13 mouse cellular contexts compared by ENCODE assay signal in genomic region chr5:9495456-9495855, GRCm38 (mm10).
DNase-seq lines count a peak whose midpoint lies in the region.
"Had no signal": no experiment of that assay in that cellular context is flagged by ENCODE, and none has a peak within 500 bp of the region (broad histone marks: within the 10 kb centered on the region; RNA-seq: fewer than 3 reads in every experiment).

No protein-coding gene starts in this region.

- DNase-seq in right cerebral cortex, adult 18-20 months: peak; percentile 86
- no peak for DNase-seq in right cerebral cortex, postnatal 4 days
- DNase-seq in cerebellum, postnatal 14 days: peak; percentile 21 to 54
- DNase-seq in left cerebral cortex, adult 8-10 months (ENCODE audit: low spot score in 2 of 2): peak; percentile 38 to 93
- DNase-seq in telencephalon, adult 2 months (ENCODE audit: low read depth, low spot score): peak; percentile 87
- DNase-seq in yolk sac, embryonic 10.5 days (ENCODE audit: low spot score): no peak
- no peak for DNase-seq in heart, postnatal 10 days
- DNase-seq in heart, postnatal 36 days: no peak
- DNase-seq: adrenal gland, postnatal 14 days; gastrocnemius, postnatal 14 days; heart, postnatal 14 days; lung, postnatal 36 days; spleen, adult 18-20 months had no signal

- intact Hi-C loops in heart, postnatal 10 days (cut with DNase I): no loop called here
- intact Hi-C loops in heart, postnatal 36 days (cut with DNase I): no loop called here

Comparison
In these comparisons a context has a peak if more than half of its experiments do, and no peak if none do; other contexts are left out.
1. DNase-seq: peak in right cerebral cortex, adult 18-20 months (single experiment), cerebellum, postnatal 14 days (2 of 2), left cerebral cortex, adult 8-10 months (2 of 2) and telencephalon, adult 2 months (single experiment); none in right cerebral cortex, postnatal 4 days (single experiment), yolk sac, embryonic 10.5 days (single experiment), heart, postnatal 10 days (0 of 2) and heart, postnatal 36 days (0 of 2).